Mouse (Mus musculus): ENCODE results near the gene Cort.
"Not testable (repeated sequence)": the region's sequence is repeated elsewhere in the genome, so short reads cannot be mapped to it uniquely, and the experiment has no call there.

Cort gene

DNA sequence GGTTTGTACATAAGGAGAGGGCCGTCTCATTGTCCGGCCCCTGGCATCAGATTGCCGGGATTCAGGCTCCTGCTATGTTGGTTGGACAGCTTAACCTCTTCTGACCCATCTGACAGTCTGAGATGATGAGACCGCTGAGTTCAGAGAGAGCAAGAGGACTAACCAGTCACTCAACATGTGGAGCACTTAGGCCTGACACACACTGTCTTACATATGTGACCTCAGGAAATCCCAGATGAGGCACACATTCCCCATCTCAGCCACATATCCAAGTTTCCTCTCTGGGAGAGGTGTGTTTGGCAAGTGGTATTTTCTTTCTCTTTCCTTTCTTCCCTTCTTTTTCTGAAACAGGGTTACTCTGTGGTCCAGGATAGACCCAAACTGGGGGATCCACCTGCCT lies 18.6 kb upstream of the Cort start:
- DNase-seq, result no peak

DNA sequence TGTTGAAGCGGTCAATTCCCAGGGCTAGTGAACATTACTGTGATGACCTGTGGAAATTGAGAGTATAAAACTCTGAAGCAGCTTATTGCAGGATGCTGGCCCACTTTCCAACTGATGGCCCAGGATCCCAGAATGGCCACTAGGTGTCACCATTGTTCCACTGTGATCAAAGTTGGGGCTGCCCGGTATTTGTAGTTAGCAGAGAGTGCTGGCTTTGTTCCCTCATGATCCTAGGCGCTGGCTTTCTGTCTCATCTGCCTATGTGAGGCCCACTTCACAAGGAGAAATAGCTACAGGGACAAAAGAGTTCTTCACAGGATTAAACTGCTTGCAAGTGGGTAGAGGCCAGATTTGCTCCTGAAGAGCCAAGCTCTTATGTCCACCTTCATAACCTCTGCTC lies 17.9 kb upstream of the Cort start:
- peak; percentile 74 for DNase-seq

DNA sequence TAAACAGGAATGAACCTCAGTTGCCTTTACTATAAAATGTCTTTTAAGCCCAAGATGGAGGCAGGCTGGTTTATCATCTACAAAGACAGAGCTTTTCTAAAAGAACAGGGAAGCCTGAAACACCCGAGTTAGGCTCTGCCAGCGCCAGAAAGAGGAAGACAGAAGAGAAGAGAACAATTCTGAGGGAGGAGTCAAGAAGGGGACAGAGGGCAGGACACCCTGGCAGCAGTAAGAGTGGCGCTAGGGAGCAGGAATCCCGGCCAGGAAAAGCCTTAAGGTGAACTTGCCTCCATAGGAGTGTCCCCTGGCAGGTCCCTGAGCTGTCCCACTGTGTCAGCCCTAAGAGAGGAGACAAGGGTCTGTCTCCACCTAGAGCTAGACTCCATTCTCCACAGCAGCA lies 17.0 kb upstream of the Cort start:
- no peak for DNase-seq

DNA sequence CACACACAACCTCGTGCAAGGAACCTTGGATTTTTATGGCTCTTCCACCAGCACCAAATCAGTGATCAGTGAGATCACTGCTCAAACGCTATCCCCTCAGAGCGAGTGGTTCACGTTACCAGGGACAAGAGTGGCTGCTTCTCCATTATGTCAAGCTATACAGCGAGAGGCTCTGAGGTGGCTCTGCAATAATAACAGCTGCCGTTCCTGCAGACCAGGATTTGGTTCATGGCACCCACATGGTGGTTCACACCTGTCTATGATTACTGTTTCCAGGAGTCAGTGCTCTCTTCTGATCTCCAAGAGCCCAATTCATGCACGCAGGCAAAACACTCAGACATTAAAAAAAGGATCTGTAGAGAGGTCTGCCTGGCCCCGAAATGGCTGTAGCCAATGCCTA lies 12.0 kb upstream of the Cort start:
- DNase-seq, result no peak

DNA sequence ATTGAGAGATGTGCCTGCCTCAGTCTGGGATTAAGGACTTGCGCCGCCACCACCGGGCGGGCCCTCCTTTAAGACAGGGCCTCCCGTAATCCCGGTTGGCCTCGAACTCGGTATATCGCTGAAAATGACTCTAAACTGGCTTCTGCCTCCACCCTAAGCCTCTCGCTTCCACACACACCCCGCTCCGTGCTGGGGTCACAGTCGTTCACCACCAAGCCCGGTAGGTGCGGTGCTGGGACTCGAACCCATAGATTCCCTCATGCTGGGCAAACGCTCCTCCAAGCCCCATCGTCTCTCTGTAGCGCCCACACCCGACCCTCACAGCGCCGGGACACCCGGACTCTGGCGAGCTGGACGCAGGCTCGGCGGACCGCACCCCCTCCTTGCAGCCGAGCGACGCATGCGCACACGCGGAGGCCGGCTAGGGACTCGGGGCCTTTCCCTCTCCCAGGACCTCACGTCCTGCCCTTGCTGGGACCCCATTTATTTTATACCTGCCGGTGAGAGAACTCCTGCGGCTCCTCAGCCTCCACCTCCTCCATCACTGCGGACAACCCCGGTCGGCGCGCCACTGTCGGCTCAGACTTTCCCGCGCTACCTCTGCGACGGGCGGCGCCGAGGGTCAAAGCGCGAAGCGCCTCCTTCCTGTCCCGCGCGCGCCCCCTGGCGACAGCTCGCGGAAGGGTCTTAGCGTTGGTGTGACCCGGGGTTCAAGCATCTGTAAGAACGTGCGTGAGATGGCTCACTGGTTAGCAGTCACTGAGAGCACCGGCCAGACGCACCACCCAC lies 10.6 kb upstream of the Cort start, which contains the start of gene Cenps:
Cenps (minus strand) TSS at position 648 of the 789 bp plus-strand sequence.
- peak; percentile 88 for DNase-seq

DNA sequence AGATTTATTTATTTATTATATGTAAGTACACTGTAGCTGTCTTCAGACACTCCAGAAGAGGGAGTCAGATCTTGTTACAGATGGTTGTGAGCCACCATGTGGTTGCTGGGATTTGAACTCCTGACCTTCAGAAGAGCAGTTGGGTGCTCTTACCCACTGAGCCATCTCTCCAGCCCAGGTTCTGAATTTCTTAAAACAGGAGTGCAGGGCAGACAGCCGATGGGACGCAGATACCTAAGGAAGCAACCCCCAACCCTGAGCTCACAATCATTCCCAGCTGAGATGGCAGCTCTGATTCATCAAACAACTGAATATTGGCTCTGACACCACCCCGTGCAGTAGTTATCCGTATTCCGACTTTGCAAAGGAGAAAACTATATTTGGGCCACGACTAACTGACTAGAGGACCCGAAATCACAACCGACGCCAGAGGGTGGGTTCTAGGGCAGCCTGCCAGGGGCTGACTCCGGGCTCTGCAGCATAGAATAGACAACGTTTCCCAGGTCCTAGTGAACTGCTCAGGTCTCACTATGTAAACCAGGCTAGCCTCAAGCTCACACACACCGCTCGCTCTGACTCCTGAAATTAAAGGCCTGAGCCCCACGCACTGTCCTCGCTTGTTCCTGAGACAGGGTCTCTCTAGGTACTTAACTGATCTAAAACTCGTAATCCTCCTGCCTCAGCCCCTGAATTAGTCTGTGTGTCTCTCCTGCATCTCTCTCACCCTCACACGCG lies 9.7 kb upstream of the Cort start:
- peak; percentile 17 for DNase-seq

DNA sequence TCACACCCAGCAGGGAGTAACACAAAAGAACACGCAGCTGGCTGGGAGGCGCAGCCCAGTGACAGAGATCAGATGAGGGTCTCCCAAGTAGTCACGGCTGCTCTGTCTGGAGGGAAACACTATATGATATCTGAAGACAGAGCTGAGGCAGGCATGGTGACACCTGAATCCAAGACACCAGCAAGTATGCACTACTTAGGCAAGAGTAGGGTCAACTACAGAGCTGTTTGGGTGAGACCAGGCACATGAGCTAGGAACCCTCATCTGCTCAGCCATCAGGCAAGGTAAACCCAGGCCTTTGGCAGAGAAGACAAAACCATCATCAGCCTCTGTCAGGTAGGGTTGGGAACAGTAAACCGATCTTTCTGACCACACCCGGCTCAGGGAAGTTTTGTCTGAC lies 6.8 kb upstream of the Cort start:
- no peak for DNase-seq

DNA sequence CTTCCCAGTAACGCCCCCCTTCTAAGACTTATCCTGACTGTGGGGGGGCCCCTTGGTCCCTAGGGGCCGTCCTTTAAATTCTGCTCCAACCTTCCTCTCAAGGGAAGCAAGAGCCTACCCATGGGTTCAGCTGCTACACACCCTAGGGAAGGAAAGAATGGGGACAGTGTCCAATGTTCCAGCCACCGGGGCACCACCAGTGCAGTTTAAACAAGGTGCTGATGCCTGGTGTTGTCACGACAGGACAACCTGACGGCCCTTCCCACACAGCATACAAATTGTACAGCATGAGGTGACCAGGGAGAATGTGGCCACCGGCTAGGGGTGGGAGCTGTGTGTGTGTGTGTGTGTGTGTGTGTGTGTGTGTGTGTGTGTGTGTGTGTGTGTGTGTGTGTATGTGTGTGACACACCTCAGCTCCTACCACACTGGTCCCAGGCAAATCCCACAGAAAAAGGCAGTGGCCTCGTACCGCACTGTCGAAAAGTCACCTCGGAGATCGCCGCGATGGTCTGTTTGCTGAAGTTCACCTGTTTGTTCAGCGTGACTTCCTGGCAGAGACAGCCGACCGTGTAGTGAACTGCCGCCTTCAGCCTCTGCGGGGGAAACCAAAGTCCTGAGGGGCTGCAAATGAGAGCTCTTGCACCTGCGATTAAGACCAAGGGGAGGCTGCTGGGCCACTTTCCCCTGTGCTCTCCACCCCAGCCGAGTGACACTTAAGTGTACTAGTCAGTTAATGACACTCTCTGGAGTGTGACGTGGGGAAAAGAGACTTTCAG lies 5.4 kb upstream of the Cort start:
- DNase-seq, result no peak

DNA sequence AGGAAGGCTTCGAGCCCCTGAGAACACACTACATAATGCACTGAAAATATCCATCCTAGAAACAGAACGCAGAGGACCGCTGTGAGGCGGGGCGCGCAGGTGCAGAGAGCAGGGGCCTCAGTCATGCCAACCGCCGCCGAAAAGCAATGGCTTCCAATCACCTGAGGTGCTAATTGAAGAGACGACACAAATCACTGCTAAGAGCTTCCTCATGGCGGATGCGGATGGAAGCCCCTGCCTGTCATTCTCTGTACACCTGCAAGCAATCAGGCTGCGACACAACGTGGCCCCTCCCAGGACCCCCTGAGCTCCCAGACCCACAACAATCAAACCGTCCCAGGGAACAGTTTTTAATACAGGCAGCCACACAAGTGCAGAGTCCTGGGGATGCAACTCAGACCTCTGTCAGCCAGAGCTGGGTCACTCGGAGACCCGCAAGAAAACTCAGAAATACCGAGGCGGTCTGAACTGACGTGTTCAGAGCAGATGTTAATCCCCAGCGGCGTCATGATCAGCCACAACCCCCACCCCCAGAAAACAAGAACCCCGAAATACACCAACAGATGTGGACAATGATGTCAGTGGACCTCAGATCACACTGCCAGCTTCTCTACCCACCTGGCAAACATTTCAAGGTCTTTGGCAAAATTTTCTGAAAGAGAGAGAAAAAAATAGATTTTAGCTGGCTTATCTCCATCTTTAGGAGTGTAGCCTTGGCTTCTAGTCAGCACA lies 4.6 kb upstream of the Cort start:
- DNase-seq, result no peak

DNA sequence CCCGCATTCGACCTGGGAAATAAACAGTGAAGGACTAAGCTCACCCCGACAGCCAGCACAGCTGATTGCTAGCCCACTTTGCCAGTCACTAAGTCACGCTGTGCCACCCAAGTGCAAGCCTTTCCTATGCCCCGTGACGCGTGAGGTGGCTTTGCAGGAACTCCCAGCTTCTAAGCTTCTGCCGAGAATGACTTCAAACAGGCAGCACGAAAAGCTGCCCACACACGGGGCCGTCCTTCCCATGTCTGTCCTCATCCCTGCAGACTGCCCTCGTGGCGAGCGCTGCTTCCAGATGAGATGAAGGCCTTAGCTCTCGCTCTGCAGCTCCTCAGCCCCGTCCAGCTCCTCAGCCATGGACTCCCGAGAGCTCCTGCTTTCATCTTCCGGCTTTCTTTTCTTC lies 1.9 kb upstream of the Cort start:
- no peak for DNase-seq

DNA sequence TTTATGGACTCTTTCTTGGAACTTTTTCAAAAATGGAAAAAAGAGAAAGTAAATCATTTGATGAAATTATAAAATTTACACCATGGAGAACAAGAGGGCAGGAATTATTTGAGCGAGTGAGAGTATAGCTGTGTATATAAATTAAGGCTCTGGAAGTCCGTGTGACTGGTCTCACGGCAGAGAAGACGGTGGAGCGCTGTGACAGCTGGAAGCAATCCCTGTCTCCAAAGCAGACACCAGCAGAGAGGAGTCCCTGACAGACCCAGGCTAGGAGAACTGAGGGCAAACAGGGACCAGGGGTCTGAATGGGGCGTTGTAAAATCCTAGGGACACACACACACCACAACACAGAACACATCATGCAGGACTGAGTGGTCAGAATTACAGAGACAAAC lies 451 bp downstream of the Cort start:
- no peak for DNase-seq

DNA sequence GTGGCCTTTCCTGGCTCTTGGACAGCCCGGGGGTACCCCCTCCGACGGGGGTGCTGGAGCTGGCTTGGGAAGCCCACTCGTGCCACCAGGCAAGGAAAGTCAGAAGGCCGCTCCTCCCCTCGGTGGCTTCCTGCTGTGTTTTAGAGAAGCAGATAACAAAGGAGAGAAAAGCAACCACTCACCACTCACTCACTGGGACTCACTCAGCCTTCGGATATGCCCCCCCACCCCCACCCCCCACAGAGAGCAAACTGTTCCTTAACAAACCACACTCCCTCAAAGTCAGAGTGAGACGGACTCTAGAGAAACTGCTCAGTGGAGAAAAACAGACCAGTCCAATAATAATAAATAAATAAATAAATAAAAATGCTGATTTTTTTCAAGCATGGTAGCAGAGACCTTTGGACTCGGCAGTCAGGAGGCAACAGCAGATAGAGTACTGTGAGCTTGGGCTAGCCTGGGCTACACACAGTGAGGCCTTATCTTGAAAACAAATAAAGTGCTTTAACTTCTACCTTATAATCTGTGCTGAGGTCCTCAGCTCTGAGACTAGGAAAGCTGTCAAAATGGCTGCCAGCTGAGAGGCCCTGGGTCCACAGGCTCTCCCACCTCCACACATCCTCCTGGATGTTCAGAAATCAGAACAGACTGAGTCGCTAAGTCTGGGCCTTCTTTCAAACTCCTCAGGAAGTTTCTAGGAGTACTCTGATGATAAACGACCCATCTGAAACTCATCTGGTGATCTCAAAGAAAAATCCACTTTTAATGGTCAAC lies 1.0 kb downstream of the Cort start:
- no peak for DNase-seq

DNA sequence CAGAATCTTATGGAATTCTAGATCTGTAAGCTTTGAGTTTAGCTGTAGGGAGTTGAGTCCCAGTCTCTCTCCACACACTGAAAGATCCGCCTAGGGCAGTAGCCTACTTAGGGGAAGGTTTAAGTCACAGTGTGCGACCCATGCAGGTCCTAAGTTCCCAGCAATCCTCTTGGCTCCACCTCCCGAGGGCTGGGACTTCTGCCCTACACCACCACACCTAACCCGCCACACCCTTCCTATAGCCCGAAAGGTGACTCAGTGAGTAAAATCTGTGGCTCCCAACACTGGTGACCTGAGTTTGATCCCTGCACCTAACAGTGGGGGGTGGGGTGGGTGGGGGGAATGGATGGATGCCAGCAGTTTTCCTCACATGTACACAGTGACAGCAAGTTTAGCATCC lies 3.1 kb downstream of the Cort start:
- no peak for DNase-seq

DNA sequence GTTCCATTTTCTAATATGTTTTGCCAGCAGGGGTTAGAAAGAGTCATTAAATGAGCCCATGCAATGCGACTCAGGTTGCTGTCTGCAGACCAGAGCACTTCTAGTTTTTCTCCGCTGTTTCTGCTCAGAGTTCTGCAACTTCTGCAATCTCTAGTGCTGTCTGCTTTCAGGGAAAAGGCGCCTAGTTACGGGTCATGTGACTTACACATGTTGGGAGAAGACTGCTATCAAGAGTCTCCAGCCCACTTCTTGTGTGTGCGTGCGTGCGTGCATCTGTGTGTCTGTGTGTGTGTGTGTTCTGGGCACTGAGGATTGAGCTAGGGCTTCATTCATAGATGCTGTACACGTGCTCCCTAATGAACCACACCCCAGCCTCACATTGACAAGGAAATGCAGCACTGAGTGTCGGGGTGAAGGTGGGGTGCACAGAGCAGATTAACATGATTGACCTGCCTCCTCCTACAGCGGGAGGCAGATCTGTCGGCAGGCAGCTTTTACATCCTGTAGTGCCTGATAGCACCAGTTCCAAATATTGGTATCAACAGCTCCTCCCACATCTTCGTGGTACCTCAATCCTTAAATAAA lies 6.5 kb downstream of the Cort start:
- not testable (repeated sequence) for DNase-seq

DNA sequence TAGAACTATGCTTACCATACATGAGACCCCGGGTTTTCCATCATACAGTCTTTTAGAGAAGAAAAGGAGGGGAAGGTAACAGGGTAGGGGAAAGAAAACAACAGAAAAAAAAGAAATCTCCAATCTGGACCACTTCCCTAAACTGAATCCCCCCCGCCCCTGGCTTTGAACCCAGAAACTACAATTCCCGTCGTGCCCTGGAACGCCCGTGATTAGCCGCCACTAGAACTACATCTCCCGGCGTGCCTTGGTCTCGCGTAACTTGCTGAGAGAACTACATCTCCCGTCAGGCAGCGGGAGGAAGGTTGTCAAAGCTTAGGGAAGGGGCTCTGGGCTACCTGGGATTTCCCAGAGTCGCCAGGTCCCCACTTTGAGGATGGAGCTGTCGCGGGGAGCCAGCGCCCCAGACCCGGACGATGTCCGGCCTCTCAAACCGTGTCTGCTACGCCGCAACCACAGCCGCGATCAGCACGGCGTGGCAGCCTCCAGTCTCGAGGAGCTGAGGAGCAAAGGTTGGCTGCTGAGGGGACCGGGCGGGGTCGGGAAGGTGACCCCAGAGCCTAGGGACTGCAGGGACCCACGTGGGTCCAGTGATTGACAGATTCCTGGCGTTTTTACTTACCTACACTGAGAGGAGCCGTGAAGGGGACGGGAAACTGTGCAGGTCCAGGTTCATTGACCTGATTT lies 22.5 kb downstream of the Cort start, which contains the start of gene Dffa:
Dffa (plus strand) TSS at position 272 of the 687 bp plus-strand sequence.
- DNase-seq, result peak; percentile 88

DNA sequence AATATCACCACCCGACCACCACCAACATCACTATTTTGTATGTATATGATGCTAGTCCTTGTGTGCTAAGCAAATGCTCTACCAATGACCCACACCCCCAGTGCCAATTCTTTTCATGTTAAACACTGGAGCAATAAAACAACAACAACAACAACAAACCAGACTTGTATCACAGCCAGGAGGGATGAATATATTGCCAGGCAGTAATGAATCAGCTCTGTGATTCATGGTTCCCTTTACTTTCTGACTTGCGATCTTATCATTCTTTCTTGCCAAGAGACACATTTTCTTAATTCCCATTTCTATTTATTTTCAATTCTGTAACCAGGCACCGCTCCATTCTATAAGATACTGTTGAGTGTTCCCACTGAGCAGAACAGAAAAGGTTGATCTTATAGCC lies 25.1 kb downstream of the Cort start:
- no peak for DNase-seq

DNA sequence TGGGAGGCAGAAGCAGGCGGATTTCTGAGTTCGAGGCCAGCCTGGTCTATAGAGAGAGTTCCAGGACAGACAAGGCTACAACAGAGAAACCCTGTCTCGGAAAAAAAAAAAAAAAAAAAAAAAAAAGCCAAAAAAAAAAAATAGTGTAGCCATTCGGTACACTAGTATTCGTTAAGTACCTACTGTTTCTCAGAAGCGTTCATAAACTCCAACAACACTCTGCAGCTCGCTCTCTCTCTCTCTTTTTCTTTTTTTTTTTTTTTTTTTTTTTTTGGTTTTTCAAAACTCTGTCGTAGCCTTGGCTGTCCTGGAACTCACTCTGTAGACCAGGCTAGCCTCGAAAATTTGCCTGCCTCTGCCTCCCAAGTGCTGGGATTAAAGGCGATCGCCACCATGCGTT lies 26.1 kb downstream of the Cort start:
- DNase-seq, result not testable (repeated sequence)

DNA sequence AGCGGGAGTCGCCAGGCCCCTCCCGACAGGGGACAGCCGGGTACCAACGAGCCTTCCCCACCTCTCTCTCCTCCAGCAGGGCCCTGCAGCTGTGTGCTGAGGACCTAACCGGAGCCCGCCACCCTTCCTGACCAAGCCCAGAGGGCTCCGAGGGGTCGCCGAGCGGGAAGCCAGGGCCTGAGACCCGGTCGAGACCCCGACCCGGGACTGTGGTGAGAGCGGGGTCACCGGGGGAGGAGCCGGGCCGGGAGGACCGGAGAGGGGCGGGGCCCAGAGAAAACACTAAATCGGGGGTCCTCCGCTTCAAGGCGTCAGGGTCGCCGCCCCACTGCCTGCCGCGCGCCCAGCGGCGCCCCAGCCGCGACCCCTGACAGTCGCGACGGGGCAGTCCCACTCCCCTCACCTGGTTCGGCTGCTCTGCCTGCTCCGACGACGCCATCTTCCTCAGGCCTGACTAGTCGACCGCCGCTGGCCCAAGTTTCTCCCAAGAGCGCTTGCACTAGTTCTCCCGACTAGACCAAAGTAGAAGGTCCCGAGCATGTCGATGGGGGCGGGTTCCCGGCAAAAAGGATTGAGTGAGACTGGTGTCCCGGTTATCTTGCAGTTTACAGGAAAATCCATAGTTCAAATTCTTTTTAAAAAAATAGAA lies 27.1 kb downstream of the Cort start, which contains the start of gene Pex14:
Pex14 (minus strand) TSS at position 508 of the 649 bp plus-strand sequence.
- peak; percentile 84 for DNase-seq

DNA sequence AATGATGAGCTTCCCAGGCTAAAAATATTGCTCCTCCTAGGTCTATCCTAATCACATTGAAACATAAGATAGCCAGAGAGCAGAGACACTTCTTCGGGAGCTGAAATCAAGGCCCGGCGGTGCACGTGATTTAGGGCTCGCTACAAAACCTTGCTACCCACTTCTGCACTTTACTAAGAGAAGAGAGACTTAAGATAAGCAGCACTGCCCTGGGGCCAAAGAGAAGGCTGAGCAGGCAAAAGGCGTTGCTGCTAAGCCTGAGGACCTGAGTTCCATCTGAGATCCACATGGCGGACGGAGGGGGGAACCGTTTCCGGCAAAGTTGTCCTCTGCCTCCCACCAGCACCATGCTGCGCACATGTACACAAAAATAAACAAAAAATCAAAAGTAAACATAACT lies 28.0 kb downstream of the Cort start:
- DNase-seq, result no peak

DNA sequence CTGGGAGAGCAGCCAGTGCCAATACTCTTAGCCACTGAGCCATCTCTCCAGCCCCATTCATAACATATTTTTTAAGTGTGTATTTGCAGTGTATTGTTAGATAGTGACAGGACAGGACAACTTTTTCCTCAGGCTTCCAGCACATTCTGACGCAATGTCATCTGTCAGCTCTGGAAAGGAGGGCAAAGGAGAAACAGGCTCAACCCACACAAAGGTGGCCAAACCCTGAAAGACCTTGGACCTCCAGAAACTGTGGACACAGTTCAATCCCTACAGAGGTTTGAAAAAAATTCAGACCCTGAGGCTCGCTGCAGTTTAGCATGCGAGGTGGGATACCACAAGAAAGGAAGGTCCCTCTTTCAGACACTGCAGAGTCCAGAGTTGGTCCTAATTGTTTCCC lies 28.6 kb downstream of the Cort start:
- no peak for DNase-seq
